13 mouse cellular contexts compared by ENCODE assay signal in genomic region chr1:43754448-43755312, GRCm38 (mm10). TPM values are rescaled to one million over a fixed set of nuclear protein-coding genes. Genes with fewer than 3 reads are reported as not detected.
DNase-seq lines count a peak whose midpoint lies in the region; ATAC-seq and TF ChIP-seq lines count a peak whose summit lies in the region.
"Had no signal": no experiment of that assay in that cellular context is flagged by ENCODE, and none has a peak within 500 bp of the region (broad histone marks: within the 10 kb centered on the region; RNA-seq: fewer than 3 reads in every experiment).

No protein-coding gene starts in this region.

- H3K36me3 ChIP-seq in hindbrain, embryonic 16.5 days (ENCODE audit: control insufficient read depth, insufficient read depth, low read length) = peaks cover 9% of the 10 kb centered on the region

- DNase-seq in gastrocnemius, adult 2 months = no peak
- DNase-seq in gastrocnemius, postnatal 25 days = no peak
- peak; percentile 2 for DNase-seq in lung, postnatal 25 days (ENCODE audit: low spot score)
- no peak for DNase-seq in lung, postnatal 14 days
- peak; percentile 64 for DNase-seq in retina, postnatal 1 day
- no peak for DNase-seq in adrenal gland, postnatal 14 days
- DNase-seq in adrenal gland, adult (ENCODE audit: inconsistent age in 2 of 2, low spot score in 1 of 2) = no peak

- no peaks in the 10 kb centered on the region for H3K4me1 ChIP-seq in hindbrain, embryonic 16.5 days (ENCODE audit: control insufficient read depth, insufficient read depth, low read depth, low read length)
- H3K4me1 ChIP-seq: embryonic facial prominence, embryonic 13.5 days; limb, embryonic 13.5 days; lung, embryonic 15.5 days had no signal

- peak; percentile 84 for ATAC-seq in hindbrain, embryonic 16.5 days
- ATAC-seq: intestine, embryonic 16.5 days had no signal

- H3K4me2 ChIP-seq in hindbrain, embryonic 16.5 days (ENCODE audit: low read length) = no peak overlapping the region
- H3K4me2 ChIP-seq: embryonic facial prominence, embryonic 13.5 days; limb, embryonic 13.5 days; lung, embryonic 15.5 days had no signal

- intact Hi-C loops in gastrocnemius, adult 2 months (cut with DNase I) = no loop called here

- no peak overlapping the region for H3K9ac ChIP-seq in hindbrain, embryonic 16.5 days (ENCODE audit: low read depth, low read length)
- H3K9ac ChIP-seq: embryonic facial prominence, embryonic 13.5 days; limb, embryonic 13.5 days; lung, embryonic 15.5 days had no signal

- peak overlapping the region; percentile 1; the same call in 1 of the 2 replicates for H3K27ac ChIP-seq in gastrocnemius, adult 2 months
- no peak overlapping the region for H3K27ac ChIP-seq in hindbrain, embryonic 16.5 days (ENCODE audit: low read depth, low read length)
- H3K27ac ChIP-seq: embryonic facial prominence, embryonic 13.5 days; limb, embryonic 13.5 days; lung, embryonic 15.5 days had no signal

- 76% methylated on average over 8 of the region's 8 CpGs for WGBS in hindbrain, embryonic 16.5 days

- no peak for TF ChIP-seq CTCF in gastrocnemius, adult 2 months (IDR thresholded peaks at IDR 0.05)

- H3K9me3 ChIP-seq in hindbrain, embryonic 16.5 days (ENCODE audit: control insufficient read depth, low read length) = no peaks in the 10 kb centered on the region
- H3K9me3 ChIP-seq: embryonic facial prominence, embryonic 13.5 days; limb, embryonic 13.5 days; lung, embryonic 15.5 days had no signal

- no peaks in the 10 kb centered on the region for H3K27me3 ChIP-seq in hindbrain, embryonic 16.5 days (replicated peaks; ENCODE audit: control insufficient read depth, insufficient read depth, low read length)
- H3K27me3 ChIP-seq: embryonic facial prominence, embryonic 13.5 days; limb, embryonic 13.5 days; lung, embryonic 15.5 days had no signal

- no peak overlapping the region for H3K4me3 ChIP-seq in gastrocnemius, adult 2 months
- no peak overlapping the region for H3K4me3 ChIP-seq in hindbrain, embryonic 16.5 days (ENCODE audit: low read length)
- H3K4me3 ChIP-seq: embryonic facial prominence, embryonic 13.5 days; limb, embryonic 13.5 days; lung, embryonic 15.5 days; myocyte had no signal

RNA-seq across cellular contexts. Expression of gene 1500015O10Rik, which starts 24.3 kb away (rescaled TPM):
- total RNA-seq in gastrocnemius, adult 2 months (2021) = 1 to 10 TPM; 2.7 to 9.3 TPM
- 1 to 10 TPM; 4.8 to 9.1 TPM for total RNA-seq in gastrocnemius, postnatal 25 days (2021)
- polyA plus RNA-seq in hindbrain, embryonic 16.5 days (2015; fragmentation: Nextera tagmentation; extraction: Ambion mirVana) = 64.1 and 74.2 TPM in 2 replicates
- 91.3 and 108 TPM in 2 replicates for total RNA-seq in adrenal gland, postnatal 14 days (2021)

Comparison
In these comparisons a context has a peak if more than half of its experiments do, and no peak if none do; other contexts are left out.
1. DNase-seq: peak in lung, postnatal 25 days (single experiment) and retina, postnatal 1 day (single experiment); none in gastrocnemius, adult 2 months (single experiment), gastrocnemius, postnatal 25 days (single experiment), lung, postnatal 14 days (single experiment), adrenal gland, postnatal 14 days (single experiment) and adrenal gland, adult (0 of 2).